Mouse (Mus musculus) liver, adult 2 months (tissue): Measurements from ENCODE around the gene Ogfod3.

Experiments used
- CTCF ChIP-seq: fragments of 200-500 bp; IDR thresholded peaks from 2 replicates; pipeline ENCODE4 v1.5.1; 2011; ENCODE audit warnings: low read depth, low read length, control low read depth
- POLR2A ChIP-seq: fragments of 200-500 bp; IDR thresholded peaks from 2 replicates; pipeline ENCODE4 v1.6.1; 2011; ENCODE audit warnings: low read length, control low read depth; ENCODE audit not compliant: insufficient read depth; ENCODE audit errors: extremely low read depth

GRCm38 (mm10) chr11:121203859-121204160, 701 bp downstream of the Ogfod3 start:
- TF ChIP-seq CTCF (no peak), POLR2A (no peak)
